Mouse (Mus musculus): ENCODE measurements at regions not wholly inside any gene's neighbourhood (a gene's known extent, or its start where the extent isn't known, plus 50 kb on each side); places are given as distances from the start of the nearest gene placed in this dataset.

DNA sequence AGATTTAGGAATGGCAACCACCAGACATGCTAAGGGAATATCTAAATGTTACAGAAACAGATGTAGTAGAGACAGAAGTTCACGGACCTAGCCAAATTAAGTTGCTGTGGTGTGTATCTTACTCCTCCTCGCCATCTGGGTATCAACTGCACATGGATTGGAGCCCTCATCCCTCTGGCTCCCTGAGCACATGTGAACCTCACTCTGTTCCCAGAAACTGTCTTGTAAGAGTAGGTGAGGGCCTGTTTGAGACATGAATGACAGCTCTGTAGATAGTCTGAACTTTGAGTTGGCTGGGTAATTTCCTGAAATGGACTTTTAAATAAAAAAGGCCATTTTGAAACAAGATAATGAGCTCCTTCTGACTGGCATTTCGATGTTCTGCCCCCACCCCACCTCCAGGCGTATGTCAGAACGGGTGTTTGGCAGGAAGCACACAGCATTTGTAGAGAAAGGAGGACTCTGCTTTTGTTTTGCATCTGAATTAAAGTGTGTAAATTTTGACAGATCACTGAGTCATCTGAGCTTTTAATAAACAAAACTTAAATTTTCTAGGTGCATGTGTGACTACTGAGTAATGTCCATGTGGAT, 196.9 kb upstream of the Cep126 start:
- peak overlapping the region; percentile 59 for H3K27ac ChIP-seq
- H3K4me3 ChIP-seq: no peak overlapping the region
- TF ChIP-seq CTCF (IDR thresholded peaks at IDR 0.05): no peak
- intact Hi-C loops (cut with DNase I): loop anchor here (10.0 kb wide), 1 partner anchor 214 kb away; the partner anchor contains the start of gene Trpc6
- peak; percentile 21 to 54 for DNase-seq (ENCODE audit: extremely low spot score in 1 of 2, low spot score in 2 of 2)

GRCm38 (mm10) chr9:8340628-8341027, 203.3 kb upstream of the Trpc6 start:
- H3K27ac ChIP-seq: no peak overlapping the region
- TF ChIP-seq CTCF (IDR thresholded peaks at IDR 0.05): no peak
- intact Hi-C loops (cut with DNase I): no loop called here
- no peak for DNase-seq (ENCODE audit: extremely low spot score in 1 of 2, low spot score in 2 of 2)
- H3K4me3 ChIP-seq: no peak overlapping the region

DNA sequence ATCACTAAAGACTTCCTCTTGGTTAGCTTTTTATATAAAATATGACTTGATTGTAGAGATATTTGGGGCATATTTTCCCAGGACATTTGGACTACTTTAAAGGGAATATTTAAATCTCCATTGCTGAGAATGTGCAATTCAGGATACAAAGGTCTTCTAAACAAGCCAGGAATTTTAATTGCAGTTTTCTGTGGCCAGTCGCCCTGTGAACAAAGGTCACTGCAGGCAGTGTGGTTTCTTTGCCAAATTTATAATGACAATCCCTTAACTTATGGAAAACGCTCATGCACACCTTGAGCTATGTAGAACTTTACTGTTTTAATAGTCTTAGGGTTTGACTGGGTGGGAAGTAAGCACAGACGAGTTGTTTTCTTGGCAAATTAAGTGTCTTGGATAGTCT, 192.9 kb upstream of the Trpc6 start:
- no peak for DNase-seq (ENCODE audit: extremely low spot score in 1 of 2, low spot score in 2 of 2)
- no peak for TF ChIP-seq CTCF (IDR thresholded peaks at IDR 0.05)
- H3K27ac ChIP-seq: no peak overlapping the region
- intact Hi-C loops (cut with DNase I): no loop called here
- no peak overlapping the region for H3K4me3 ChIP-seq
